Mouse (Mus musculus) left cerebral cortex, postnatal 10 days (tissue): Measurements from ENCODE around the gene Wdr35. TPM values are rescaled to one million over a fixed set of nuclear protein-coding genes. Genes with fewer than 3 reads are reported as not detected.
"Not testable (repeated sequence)": the region's sequence is repeated elsewhere in the genome, so short reads cannot be mapped to it uniquely, and the experiment has no call there.

Experiments used
- DNase-seq, 2 experiments: peaks; one replicate each; pipeline ENCODE4 v3.0.0; 2021 to 2022; ENCODE audit warnings: low spot score in 2 of 2, mixed read lengths in 1 of 2; ENCODE audit errors: extremely low spot score in 1 of 2
- intact Hi-C: fragments of 180-260 bp; cut with DNase I; formaldehyde crosslinking; loops from one replicate; pipeline ENCODE4 v1.15.1; 2025
- total RNA-seq, 2 experiments: library from RNA; stranded (reverse); gene quantifications; 2 replicates each; pipeline ENCODE4 v1.2.3; 2021

The Wdr35 gene
- total RNA-seq, 2 experiments from 2014 or later, result 44.1 to 49.7 TPM

DNA sequence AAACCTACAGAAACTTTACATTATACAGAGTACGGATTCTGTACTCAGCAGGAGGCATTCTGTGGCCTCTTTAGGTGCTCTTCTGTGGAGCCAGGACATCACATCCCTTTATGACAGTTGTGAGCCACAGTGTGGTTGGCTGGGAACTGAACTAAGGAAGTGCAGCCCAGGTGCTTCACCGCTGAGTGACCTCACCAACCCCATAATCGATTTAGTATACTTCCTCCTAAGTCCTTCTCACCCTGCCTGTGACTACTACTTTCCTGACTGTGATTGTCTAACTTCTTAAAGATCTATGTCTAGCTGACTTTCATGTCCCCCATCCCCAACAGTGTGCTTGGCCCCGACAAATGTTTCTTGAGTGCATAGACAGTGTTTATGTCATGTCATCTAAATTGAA lies 24.6 kb downstream of the Wdr35 start:
- intact Hi-C loops, result loop anchor here (10.0 kb wide), 1 partner anchor 244 kb away; no protein-coding TSS in a partner anchor
- DNase-seq, result no peak

DNA sequence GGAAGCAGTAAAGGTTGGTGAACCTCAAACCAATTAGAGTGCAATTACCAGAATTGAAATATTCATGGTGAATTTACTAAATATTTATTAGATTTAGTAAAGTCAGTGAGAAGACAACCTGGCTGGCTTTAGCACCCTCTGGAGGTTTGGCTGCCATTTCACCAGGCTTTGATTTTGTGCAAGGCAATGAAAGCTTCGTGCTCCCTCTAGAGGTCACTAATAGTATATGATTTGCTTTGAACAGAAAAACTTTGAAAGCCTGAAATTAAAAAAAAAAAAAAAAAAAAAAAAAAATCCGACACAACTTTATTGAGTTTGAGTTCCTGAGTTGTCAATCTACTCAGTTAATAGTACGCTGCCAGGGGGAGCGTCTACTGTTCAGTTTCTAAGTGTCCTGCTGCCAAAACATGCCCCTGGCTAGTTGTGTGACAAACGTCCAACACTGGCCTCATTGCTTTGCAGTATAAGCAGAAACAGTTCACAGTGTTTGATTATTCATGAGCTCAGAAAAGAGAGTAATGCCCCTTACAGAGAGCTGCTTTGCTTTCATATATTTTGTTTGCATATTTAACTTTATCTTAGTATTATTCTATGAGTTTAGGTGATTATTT lies 28.5 kb downstream of the Wdr35 start:
- DNase-seq, result peak; percentile 67 to 70
- intact Hi-C loops, result loop anchor here (2.0 to 5.0 kb wide), 2 partner anchors 65 to 111 kb away; no protein-coding TSS in a partner anchor

DNA sequence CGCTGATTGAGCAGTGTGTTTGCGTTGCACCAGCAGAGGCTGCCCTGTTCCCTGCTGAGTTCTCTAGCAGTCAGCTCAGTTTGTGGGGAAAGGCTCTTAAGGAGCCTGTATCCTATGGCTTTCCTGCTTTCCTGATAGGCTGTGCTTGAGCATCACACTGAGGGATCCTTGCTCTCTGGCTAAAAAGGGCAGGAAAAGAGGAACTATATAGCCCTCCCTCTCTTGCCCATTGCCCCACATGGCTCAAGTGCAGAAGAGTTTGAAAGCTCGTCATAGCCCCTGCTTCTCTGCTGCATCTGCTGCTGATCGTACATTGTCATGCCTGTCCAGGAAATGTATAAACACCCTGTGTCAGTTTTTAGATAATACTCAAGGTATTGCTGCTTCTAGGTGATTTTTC lies 33.5 kb downstream of the Wdr35 start:
- DNase-seq, result no peak
- intact Hi-C loops, result no loop called here

DNA sequence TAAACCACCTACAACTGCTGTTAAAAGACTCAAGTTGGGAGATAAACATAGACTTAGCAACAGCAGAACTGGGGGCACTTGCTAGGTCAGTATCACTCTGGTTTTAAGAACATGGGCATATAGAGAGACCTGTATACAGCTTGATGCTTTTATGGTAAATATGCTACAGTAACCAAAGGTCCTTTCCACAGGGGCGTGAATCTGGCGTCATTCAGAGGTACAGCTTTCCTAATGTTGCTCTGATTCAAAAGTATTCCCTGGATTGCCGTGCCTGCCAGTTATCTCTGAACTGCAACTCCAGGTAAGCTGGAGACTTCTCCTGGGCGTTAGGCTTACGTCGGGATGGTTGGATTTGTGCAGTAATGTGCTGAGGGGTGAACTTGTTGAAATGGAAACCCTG lies 34.1 kb downstream of the Wdr35 start:
- intact Hi-C loops, result no loop called here
- no peak for DNase-seq

DNA sequence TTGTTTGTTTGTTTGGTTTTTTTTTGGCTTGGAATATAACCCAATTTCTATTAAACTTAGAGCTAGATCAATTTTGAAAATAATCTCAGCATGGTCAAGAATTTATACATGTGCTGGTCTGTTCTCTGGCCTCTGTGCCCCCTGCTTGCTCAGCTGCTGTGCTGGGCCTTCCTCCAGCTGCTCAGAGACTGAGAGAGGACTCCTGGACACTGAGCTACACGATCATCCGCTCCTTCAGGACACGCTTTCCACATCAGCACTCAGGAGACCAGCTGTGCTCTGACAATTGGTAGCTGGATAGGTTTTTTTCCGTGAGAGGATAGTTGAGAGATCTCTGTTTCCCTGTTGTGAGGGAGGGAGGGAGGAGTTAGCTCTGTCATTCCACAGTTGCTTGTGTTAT lies 36.6 kb downstream of the Wdr35 start:
- DNase-seq, result no peak
- intact Hi-C loops, result no loop called here

DNA sequence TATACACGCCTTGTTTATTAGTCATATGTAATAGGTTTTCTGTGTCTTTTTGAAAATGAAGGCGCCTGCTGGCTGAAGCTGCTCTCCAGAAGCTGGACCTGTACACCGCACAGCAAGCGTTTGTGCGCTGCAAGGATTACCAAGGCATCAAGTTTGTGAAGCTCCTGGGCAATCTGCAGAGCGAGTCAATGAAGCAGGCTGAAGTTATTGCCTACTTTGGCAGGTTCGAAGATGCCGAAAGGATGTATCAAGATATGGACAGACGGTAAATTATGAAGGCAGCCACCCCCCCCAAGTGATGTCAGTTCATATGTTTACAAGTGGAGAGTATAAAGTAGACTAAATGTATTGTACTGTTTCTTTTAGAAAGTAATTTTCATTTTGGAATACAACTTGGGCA lies 42.7 kb downstream of the Wdr35 start:
- no peak for DNase-seq
- intact Hi-C loops, result no loop called here

DNA sequence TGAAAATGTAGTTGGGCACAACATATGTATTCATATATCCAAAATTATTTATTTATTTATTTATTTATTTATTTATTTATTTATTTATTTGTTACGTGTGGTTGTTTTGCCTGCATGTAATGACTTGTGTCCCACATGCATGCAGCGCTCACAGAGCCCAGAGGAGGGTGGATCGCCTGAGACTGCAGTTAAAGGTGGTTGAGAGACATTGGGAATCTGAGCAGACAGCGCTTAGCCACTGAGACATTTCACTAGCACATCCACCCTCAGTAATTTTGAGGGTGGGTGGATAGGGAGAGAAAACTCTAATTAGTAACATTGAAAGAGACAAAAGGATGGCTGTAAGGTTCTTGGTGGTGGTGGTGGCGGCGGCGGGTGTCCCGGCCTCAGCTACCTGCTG lies 46.7 kb downstream of the Wdr35 start:
- DNase-seq, result no peak
- intact Hi-C loops, result loop anchor here (10.0 kb wide), 2 partner anchors 306 to 696 kb away; no protein-coding TSS in a partner anchor

DNA sequence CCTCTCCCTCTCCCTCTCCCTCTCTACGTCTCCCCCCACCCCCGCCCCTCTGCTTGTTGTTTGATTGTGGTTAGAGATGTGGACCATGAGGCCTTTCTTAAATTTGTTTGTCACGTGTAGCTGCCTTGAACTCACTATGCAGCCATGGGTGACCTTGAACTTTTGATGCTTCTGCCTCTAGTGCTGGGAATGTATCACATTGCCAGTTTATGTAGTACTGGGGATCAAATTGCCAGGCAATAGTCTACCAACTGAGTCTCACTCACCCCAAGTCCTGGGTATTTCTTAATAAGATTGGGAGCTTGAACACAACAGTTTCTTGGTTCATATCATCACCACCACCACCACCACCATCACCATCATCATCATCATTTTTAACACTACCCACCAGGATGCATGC lies 47.3 kb downstream of the Wdr35 start:
- intact Hi-C loops, result loop anchor here (10.0 kb wide), 2 partner anchors 306 to 696 kb away; no protein-coding TSS in a partner anchor

DNA sequence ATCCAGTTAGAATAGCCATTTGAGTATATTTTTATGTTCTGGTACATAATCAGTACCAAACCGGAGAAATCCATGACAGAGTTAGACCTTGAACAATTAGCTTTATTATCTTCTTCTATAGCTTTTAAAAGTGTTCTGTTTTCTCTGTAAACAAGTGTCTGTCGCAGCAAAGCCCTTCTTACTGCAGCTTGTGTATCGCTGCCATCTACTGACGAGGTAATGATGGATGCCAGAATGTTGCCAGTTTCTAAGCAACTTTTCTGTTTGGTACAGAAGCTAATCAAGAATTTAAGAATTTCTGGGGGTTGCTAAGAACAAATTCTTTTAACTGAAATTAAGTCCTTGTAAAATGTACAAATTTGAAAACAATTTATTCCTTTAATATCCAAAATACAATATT lies 49.3 kb downstream of the Wdr35 start:
- intact Hi-C loops, result loop anchor here (10.0 kb wide), 2 partner anchors 308 to 698 kb away; no protein-coding TSS in a partner anchor
- no peak for DNase-seq

More for the DNA sequence above, 47.3 kb downstream of the Wdr35 start:
- DNase-seq, result no peak

DNA sequence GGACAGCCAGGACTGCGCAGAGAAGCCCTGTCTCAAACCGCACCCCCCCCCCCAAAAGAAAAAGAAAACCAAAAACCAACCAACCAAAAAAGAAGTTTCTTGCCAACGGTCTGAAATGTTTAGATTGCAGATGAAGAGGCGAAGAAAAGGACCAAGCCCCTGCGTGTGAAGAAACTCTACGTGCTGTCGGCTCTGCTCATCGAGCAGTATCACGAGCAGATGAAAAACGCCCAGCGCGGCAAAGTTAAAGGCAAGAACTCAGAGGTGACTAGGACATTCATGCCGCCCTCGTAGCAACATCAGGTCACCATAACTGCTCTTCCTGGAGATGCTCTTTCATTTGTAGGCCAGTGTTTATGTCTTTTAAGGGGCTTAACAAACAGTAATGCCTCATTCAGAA lies 50.4 kb downstream of the Wdr35 start:
- DNase-seq, result no peak
- intact Hi-C loops, result loop anchor here (10.0 kb wide), 2 partner anchors 309 to 699 kb away; no protein-coding TSS in a partner anchor

DNA sequence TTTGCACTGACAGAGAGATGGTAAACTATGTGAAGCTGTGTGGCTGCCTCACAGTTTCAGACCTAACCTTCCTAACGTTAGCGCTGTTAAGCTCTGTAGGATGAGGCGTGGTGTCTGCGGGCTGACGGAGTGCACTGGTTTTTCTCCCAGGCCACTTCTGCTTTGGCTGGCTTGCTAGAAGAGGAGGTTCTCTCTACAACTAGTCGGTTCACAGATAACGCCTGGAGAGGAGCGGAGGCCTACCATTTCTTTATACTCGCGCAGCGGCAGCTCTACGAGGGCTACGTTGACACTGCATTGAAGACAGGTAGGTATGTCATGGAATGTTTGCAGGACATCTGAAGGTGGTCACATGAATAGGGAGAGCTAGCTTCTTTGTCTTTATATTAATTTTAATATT lies 51.0 kb downstream of the Wdr35 start:
- no peak for DNase-seq
- intact Hi-C loops, result loop anchor here (10.0 kb wide), 2 partner anchors 310 to 700 kb away; no protein-coding TSS in a partner anchor

DNA sequence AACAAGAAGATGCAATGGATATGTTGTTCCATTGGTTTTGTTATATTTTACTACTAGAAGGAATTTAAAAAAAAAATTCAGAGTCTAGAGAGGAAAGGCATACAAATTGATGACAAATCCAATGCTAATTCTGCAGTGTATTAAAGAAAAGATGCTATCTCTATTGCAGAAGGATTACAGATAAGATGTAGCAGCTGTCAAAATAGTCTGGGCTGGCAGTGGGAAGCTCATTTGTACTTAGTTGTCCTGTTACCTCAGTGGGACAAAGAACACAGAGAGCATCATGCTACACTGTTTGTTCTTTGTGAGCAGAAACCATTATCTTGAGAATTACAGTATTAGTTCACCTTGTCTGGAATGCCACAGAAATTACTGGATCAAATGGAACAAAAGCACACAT lies 53.2 kb downstream of the Wdr35 start:
- intact Hi-C loops, result loop anchor here (10.0 kb wide), 2 partner anchors 312 to 702 kb away; no protein-coding TSS in a partner anchor
- no peak for DNase-seq

DNA sequence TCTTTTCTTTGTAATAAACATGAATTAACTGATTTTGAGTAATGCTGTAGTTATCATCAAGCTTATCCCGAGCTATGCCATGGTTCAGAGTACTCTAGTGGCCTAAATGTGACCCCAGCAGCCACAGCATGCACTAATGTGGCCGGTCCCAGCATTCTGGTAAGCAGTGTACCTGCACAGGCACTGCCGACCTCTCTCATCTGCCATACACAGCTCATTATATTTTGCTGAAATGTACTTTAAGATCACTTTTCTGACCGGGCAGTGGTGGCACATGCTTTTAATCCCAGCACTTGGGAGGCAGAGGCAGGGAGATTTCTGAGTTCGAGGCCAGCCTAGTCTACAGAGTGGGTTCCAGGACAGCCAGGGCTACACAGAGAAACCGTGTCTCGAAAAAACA lies 55.1 kb downstream of the Wdr35 start:
- intact Hi-C loops, result loop anchor here (10.0 kb wide), 2 partner anchors 314 to 704 kb away; no protein-coding TSS in a partner anchor
- DNase-seq, result not testable (repeated sequence)

DNA sequence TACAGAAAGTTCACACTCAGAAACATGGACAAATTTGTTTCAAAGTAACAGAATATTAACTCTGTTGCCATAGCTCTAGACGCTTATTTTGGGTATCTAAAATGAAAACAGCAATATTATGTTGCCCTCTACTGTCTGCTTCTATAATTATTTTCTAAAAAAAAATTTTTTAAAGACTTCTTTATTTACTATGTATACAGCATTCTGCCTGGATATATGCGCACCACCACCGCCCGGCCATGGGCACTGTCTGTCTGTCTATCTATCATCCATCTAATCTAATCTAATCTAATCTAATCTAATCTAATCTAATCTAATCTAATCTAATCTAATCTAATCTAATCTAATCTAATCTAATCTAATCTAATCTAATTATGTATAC lies 55.8 kb downstream of the Wdr35 start:
- intact Hi-C loops, result loop anchor here (10.0 kb wide), 2 partner anchors 315 to 705 kb away; no protein-coding TSS in a partner anchor
- DNase-seq, result no peak

DNA sequence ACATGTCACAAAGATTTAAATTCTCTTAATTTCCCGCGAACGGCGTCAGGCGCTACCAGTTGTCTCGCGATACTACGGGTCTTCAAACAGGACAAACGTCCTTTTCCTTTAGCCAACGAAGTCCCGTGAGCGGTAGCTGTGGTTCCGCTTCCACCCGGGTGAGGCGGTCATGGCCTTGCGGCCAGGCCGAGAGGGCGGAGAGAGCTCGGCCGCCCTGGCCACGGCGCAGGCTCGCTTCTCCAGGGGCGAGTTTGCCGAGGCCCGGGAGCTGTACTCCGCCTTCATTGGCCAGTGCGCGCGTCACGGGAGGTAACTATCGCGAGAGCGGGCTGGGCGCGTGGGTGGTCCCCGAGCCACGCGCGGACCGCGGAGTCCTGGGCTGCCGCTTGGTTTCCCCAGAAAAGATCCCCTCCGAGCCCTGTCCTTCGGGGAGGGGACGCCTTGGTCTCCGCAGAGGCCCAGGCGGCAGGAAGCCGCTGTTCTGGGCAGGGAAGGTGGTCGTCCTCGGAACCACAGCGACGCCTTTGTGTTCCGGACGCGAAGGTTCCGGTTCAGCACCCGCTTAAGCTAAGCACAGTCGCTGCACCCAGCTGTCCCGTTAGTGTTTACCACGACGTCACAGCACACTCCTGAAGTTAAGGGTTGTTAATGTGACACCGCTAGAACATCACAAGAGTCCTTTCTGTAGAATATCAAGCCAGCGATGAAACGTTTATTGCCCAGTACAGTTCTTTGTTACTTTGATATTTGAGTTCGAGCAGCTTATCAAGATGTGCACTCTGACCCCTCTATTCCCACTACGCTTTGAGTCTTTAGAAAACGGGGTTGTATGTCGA lies 56.4 kb downstream of the Wdr35 start, which contains the start of gene Ttc32:
TSS of gene Ttc32 (plus strand) at position 110 of the 836 bp plus-strand sequence.
- intact Hi-C loops, result loop anchor here (10.0 kb wide), 2 partner anchors 315 to 705 kb away; no protein-coding TSS in a partner anchor

DNA sequence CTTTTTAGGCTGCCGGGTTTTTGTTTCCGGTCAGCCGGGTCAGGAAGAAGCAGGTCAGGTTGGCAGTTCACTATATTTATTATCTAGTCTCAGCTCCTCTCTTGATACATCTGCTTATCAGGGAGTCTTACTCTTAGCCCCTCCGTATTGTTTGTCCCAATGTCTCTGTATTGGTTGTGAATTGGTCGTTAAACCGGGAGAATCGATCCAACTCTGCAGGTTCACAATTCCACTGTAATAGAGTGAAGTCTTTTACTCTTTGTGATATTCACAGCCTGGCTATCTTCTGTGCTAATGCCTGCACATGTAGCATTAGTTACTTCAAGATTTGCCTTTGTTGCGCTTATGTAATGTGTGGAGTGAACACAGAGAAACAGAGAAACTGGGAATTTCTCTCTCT lies 57.5 kb downstream of the Wdr35 start:
- intact Hi-C loops, result no loop called here
- no peak for DNase-seq

More for the DNA sequence above, 56.4 kb downstream of the Wdr35 start, which contains the start of gene Ttc32:
- peak; percentile 93 to 96 for DNase-seq

DNA sequence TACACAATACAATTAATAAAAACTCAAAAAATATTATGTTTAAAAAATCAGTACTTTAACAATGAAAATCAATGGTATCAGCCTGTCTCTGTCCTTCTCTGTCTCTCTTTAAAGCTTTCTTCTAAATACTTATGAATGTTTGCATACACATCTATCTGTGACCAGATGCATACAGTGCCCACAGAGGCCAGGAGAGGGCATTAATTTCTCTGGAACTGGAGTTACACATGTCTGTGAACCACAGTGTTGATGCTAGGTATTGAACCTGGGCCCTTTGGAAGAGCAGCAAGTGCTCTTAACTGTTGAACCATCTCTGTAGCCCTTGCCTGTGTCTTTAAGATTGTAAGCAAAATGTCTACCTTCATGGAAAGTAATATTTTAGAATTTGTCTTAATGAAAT lies 59.4 kb downstream of the Wdr35 start:
- intact Hi-C loops, result no loop called here
- DNase-seq, result no peak

DNA sequence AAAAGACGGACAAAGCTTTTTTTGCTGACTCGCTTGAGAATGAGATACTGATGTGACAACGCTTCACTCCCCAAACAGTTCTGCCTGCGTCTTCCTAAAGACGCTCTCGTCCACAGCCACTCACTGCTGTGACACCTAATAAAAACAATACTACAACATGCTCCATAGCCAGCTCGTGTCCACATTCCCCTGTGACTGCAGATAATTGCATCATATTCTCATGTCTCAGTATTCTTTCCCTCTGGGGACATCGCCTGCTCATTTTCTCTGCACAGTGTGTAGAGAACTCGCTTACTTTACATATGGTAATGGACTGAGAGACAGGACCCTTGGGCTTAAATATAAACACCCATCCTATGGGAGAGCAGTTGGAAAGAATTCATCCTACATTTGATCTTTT lies 62.7 kb downstream of the Wdr35 start:
- DNase-seq, result no peak
- intact Hi-C loops, result no loop called here

DNA sequence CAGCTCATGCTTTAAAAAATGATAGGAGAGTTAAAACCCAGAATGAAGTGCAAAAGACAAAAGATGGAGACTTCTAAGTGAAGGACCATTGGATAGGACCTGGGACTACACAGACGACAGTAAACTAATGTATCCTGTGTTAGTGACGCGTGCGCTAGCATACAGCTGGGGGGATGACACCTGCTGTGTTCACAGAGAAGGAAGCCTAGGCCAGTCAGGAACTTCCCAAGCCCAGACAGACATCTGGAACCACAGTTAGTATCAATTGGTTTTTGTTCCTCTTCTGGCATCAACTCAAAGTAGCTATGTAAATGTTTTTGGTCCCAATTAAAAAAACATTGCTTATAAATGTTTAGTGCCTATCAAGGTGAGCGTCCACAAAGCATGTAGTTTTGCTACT lies 66.5 kb downstream of the Wdr35 start:
- DNase-seq, result no peak
- intact Hi-C loops, result no loop called here

DNA sequence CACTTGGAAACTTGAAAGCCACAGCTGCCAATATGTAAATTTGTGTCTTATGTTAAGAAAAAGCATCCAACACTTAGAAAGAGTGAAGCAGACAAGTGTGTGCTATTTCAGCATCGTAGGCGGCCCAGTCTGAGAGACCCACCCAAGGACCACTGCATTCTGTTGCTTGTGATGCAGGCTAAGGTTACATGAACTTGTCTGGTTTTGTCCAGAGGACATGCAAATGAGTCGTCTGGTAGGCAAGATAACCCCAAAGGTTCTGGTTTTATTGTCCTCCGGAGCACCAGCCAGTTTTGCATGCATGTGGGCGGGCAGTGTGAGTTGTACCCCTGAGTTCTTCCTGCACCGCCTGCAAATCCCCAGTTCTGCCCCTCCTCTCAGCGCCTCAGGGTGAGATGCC lies 67.0 kb downstream of the Wdr35 start:
- no peak for DNase-seq
- intact Hi-C loops, result no loop called here
